Mouse (Mus musculus) kidney, postnatal 0 days (tissue): ENCODE results near the gene 0610037L13Rik. TPM values are rescaled to one million over a fixed set of nuclear protein-coding genes. Genes with fewer than 3 reads are reported as not detected.

Experiments used
- ATAC-seq: fragments of 200-750 bp; cut with Nextera tagmentation; replicated peaks from 2 replicates; pipeline ENCODE4 v1.8.0; 2017; ENCODE audit warnings: low read depth, moderate number of reproducible peaks, moderate TSS enrichment, moderate library complexity; ENCODE audit not compliant: low FRiP score
- DNase-seq: peaks from one replicate; pipeline ENCODE4 v3.0.0-alpha.2; 2016; ENCODE audit warnings: low spot score
- H3K27ac ChIP-seq: fragments of 300-500 bp; sonication (generic); 2 replicates; pipeline ENCODE4 v1.5.1; 2014; ENCODE audit warnings: mild to moderate bottlenecking
- H3K27me3 ChIP-seq: fragments of 300-500 bp; sonication (generic); 2 replicates; pipeline ENCODE4 v1.6.1; 2014; ENCODE audit warnings: low read length, mixed read lengths; ENCODE audit not compliant: insufficient read depth
- H3K36me3 ChIP-seq: fragments of 300-500 bp; sonication (generic); 2 replicates; pipeline ENCODE4 v1.6.1; 2014; ENCODE audit warnings: low read length, mixed read lengths; ENCODE audit not compliant: insufficient read depth
- H3K4me1 ChIP-seq: fragments of 300-500 bp; sonication (generic); replicated peaks from 2 replicates; pipeline ENCODE4 v1.6.1; 2014; ENCODE audit warnings: antibody characterized with exemption, low read length, mixed read lengths; ENCODE audit not compliant: insufficient read depth
- H3K4me2 ChIP-seq: fragments of 300-500 bp; sonication (generic); 2 replicates; pipeline ENCODE4 v1.6.1; 2014; ENCODE audit warnings: mild to moderate bottlenecking, low read length, moderate library complexity, mixed read lengths
- H3K4me3 ChIP-seq: fragments of 300-500 bp; sonication (generic); replicated peaks from 2 replicates; pipeline ENCODE4 v1.5.1; 2014; ENCODE audit warnings: low read depth, low read length
- H3K9ac ChIP-seq: fragments of 300-500 bp; sonication (generic); 2 replicates; pipeline ENCODE4 v1.6.1; 2014; ENCODE audit warnings: low read depth, low read length
- H3K9me3 ChIP-seq: fragments of 300-500 bp; sonication (generic); replicated peaks from 2 replicates; pipeline ENCODE4 v1.6.1; 2016; ENCODE audit warnings: low read length, inconsistent platforms, mixed read lengths
- CTCF ChIP-seq: IDR thresholded peaks from 2 replicates; pipeline ENCODE4 v1.5.1; 2016; ENCODE audit warnings: antibody characterized with exemption, low read depth, mild to moderate bottlenecking, moderate library complexity
- WGBS: fragments of 180-500 bp; shearing (Covaris S2); extraction: QIAGEN DNeasy Blood & Tissue Kit; methylation state at CpG from one replicate; pipeline ENCODE4 v1.1.7; 2014; 5-methylcytosine and 5-hydroxymethylcytosine counted together
- polyA plus RNA-seq: library from polyadenylated mRNA; unstranded; fragments of >200 nt; fragmentation: Nextera tagmentation; extraction: Ambion mirVana; gene quantifications from 2 replicates; pipeline ENCODE4 v1.2.1, GENCODE M21; 2015

The 0610037L13Rik gene
- polyA plus RNA-seq, 1 experiment from 2014 or later: 129 TPM

DNA sequence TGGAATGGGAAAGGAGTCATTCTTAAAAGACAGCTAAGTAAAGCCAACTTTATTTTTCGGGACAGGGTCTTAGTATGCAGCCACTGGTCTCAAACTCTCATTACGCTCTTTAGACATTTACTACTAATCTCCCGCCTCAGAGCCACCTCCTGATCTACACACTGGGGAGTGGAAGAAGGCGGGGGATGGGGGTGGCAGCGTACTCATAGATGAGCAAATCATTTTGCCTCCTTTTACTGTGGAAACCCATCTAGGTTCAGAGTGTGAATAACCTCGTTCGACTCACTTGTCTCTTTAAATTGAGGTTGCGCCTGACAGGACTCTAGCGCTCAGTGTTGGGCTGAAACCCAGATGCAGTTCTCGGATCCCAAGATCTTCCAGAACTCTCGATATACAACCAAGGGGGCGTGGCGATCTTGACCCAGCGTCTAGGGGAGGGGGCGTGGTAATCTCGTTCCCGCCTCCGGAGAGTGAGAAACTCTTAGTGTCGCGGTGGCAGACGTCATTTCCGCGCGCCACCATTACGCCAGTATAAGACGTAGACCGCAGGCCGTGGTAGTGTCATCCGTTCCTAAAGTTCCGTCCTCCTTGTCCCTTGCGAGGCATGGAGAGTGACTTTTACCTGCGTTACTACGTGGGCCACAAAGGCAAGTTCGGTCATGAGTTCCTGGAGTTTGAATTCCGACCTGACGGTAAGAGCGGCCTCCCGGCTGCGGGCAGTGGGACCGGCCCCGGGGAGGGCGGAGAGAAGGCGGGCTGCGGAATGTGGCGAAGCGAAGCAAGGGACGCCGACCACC, 10.2 kb upstream of the 0610037L13Rik start, which contains the start of gene Magoh:
Gene Magoh (plus strand): TSS at position 502 of the 797 bp plus-strand sequence.
- Histone ChIP-seq H3K27me3 (no peaks in the 10 kb centered on the region), H3K36me3 (peaks cover 13% of the 10 kb centered on the region), H3K4me3 (peak within 1 kb of the TSS; percentile 90), H3K4me1 (peaks cover 5% of the 10 kb centered on the region), H3K9me3 (no peaks in the 10 kb centered on the region), H3K4me2 (peak within 1 kb of the TSS; percentile 66), H3K27ac (peak within 1 kb of the TSS; percentile 83), H3K9ac (peak within 1 kb of the TSS; percentile 91)
- 2% methylated on average over 48 of the region's 48 CpGs for WGBS
- ATAC-seq (peak; percentile 96), DNase-seq (peak; percentile 99)
- TF ChIP-seq CTCF: no peak; the same call in 1 of the 2 replicates

DNA sequence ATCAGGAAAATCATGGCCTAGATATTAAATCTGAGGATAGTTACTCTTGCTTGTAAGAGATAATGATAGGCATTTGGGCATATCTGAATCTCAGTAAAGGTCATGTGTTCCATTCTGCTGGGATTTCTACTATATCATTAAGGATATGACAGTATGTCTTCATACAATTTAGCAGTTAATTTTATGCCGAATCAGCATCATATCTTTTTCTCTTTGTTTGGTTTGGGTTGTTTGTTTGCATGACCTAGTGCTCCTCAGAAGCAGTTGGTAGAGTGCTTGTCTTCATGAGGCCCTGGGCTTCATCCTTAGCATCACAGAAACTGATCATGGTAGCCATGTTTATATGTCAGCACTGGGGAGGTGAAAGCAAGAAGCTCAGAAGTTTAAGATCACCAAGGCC, 8.0 kb upstream of the 0610037L13Rik start:
- no peak for DNase-seq
- Histone ChIP-seq H3K9me3 (no peaks in the 10 kb centered on the region), H3K4me2 (no peak overlapping the region), H3K4me1 (peaks cover 5% of the 10 kb centered on the region), H3K27ac (no peak overlapping the region), H3K9ac (no peak overlapping the region), H3K36me3 (peaks cover 27% of the 10 kb centered on the region), H3K4me3 (no peak overlapping the region), H3K27me3 (no peaks in the 10 kb centered on the region)
- TF ChIP-seq CTCF: no peak
- WGBS: 98% methylated on average over 1 of the region's 1 CpGs
- ATAC-seq: no peak

- no peak overlapping the region for H3K4me3 ChIP-seq
- no peaks in the 10 kb centered on the region for H3K4me1 ChIP-seq
- DNase-seq (no peak), ATAC-seq (no peak)
- no peaks in the 10 kb centered on the region for H3K27me3 ChIP-seq
- peaks cover 32% of the 10 kb centered on the region for H3K36me3 ChIP-seq
- H3K27ac ChIP-seq: no peak overlapping the region
- H3K9ac ChIP-seq: no peak overlapping the region
- no peak overlapping the region for H3K4me2 ChIP-seq
- no peaks in the 10 kb centered on the region for H3K9me3 ChIP-seq
- 80% methylated on average over 7 of the region's 7 CpGs for WGBS
- TF ChIP-seq CTCF: no peak
Observed at GRCm38 (mm10) chr4:107886371-107886770, 3.2 kb upstream of the 0610037L13Rik start.

DNA sequence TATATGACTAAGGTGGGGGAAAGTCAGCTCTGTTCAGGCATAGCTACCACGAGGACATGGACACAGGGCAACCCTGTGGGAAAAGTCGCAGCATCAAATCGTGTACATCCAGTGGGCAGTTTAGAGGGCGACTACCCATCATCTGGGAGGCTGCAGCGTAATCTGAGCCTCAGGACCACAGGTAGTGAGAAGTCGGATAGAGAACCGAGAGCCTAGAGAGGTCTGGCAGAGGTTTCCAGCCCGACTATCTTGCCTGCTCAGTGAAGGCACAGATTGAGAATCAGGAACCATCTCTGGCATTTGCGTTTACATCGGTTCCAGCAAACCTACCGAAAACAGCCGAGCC, 255 bp upstream of the 0610037L13Rik start:
- H3K27me3 ChIP-seq: no peaks in the 10 kb centered on the region
- no peak for DNase-seq
- peak overlapping the region; percentile 57 for H3K4me2 ChIP-seq
- H3K36me3 ChIP-seq: peaks cover 34% of the 10 kb centered on the region
- 0 out of 2 replicates have a peak overlapping the region, but pooled peaks have one; percentile 55 for H3K9ac ChIP-seq
- no peaks in the 10 kb centered on the region for H3K9me3 ChIP-seq
- H3K4me1 ChIP-seq: no peaks in the 10 kb centered on the region
- 1% methylated on average over 12 of the region's 12 CpGs for WGBS
- TF ChIP-seq CTCF: no peak
- peak; percentile 31 for ATAC-seq
- peak overlapping the region; percentile 59 for H3K4me3 ChIP-seq
- H3K27ac ChIP-seq: peak overlapping the region; percentile 84

GRCm38 (mm10) chr4:107892663-107893062, 3.0 kb downstream of the 0610037L13Rik start:
- peaks cover 33% of the 10 kb centered on the region for H3K36me3 ChIP-seq
- no peak overlapping the region for H3K9ac ChIP-seq
- H3K4me2 ChIP-seq: no peak overlapping the region
- no peaks in the 10 kb centered on the region for H3K27me3 ChIP-seq
- ATAC-seq (no peak), DNase-seq (peak; percentile 66)
- WGBS: 79% methylated on average over 2 of the region's 2 CpGs
- H3K9me3 ChIP-seq: no peaks in the 10 kb centered on the region
- H3K4me3 ChIP-seq: no peak overlapping the region
- peak; percentile 76 for TF ChIP-seq CTCF
- no peak overlapping the region for H3K27ac ChIP-seq
- H3K4me1 ChIP-seq: no peaks in the 10 kb centered on the region

DNA sequence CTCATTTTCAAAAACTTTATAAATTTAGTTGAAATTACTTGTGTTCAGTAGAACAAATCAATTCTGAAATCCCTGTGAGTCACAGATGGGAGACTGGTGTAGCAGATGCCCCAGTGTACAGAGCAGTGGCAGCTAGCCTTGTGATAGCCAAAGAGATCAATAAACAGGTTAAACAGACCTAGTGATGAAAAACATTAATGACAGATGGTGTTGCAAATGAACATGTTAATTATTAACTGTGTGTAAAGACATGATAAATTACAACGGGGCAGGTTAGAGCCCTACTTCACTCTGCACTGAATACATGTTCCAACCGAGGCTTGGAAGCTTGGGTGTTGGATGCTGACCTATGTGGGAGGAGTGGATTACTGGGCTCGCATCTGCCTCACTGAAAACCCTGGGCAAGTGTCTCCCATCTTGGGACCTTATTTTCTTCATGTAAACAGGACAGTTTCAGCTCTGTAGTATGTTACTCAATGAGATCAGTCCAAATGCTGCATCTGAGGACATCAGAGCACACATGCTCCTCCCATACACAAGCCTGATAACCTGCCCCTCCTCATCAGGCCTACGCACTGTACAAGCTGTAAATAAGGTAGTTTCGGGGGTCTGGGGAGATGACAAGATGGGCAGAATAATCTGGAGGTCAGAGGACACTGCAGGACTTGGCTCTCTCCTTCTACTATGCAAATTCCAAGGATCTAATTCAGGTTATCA, 9.8 kb downstream of the 0610037L13Rik start:
- no peak overlapping the region for H3K4me3 ChIP-seq
- H3K36me3 ChIP-seq: peaks cover 43% of the 10 kb centered on the region
- ATAC-seq (no peak), DNase-seq (no peak)
- no peaks in the 10 kb centered on the region for H3K9me3 ChIP-seq
- H3K27me3 ChIP-seq: no peaks in the 10 kb centered on the region
- H3K4me2 ChIP-seq: no peak overlapping the region
- TF ChIP-seq CTCF: no peak
- H3K9ac ChIP-seq: no peak overlapping the region
- H3K27ac ChIP-seq: no peak overlapping the region
- no peaks in the 10 kb centered on the region for H3K4me1 ChIP-seq
- WGBS: 73% methylated on average over 5 of the region's 5 CpGs
